Mouse (Mus musculus) yolk sac, embryonic 10.5 days (tissue): Measurements from ENCODE around the gene Tdrd1.
A peak's percentile ranks its signal among the peaks of the same experiment; 100 is the strongest.

Source experiments
- DNase-seq: peaks from one replicate; pipeline ENCODE4 v3.0.0-alpha.2; 2017; ENCODE audit warnings: low spot score

Tdrd1 gene

DNA sequence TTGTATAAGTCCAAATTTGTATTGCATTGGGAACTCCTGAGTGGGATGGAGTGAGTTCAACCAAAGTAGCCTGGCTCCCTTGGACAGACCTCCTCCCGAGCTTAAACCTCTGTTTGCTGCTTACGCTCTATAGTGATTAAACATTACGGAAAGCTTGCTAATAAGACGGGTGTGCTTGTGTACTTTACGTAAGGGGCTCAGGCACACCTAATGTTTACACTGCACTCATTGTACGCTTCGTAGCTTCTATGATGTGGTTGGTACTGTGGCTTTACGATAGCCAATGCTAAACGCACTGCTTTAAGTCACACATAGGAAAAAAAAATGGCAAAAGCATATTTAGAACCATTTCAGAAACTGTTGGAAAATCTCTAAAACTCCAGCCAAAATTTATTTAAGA lies 3.3 kb downstream of the Tdrd1 start:
- DNase-seq = no peak

DNA sequence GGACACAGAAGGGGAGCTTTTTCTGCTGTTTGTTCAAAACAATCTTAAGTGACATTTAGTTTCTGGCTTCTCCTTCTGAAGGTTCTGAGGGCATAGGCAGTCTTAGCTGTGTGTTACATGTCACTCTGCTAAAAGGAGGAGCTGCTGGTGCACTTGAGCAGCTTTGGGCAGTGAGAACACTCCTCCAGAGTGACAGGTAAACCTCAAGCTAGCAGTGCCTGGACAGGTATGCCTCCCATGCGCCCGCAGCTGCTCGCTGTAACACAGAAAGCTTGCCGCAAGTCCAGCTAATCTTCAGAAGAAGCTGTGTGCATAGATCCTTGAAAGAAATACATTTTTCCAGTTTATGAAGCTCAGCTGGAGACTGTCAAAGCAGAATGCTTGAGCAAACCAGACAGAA lies 4.2 kb downstream of the Tdrd1 start:
- DNase-seq = no peak

DNA sequence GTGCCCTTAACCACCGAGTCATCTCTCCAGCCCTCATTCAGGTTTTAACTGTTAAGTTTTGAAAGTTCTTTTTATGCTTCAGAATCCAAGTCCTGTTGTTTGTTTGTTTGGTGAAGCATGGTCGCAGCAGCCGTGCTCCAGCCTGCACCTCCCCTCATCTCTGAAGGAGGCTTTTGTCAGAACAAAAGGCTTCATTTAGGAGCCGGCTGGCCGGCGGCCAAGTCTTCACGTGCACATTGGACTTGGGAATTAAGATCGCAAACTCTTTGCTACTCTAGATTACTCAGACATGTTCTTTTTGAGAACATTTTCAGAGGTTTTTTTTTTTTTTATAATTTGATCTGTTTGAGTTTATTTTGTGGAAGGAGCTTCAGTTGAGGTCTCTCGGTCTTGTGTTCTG lies 9.3 kb downstream of the Tdrd1 start:
- DNase-seq = no peak

DNA sequence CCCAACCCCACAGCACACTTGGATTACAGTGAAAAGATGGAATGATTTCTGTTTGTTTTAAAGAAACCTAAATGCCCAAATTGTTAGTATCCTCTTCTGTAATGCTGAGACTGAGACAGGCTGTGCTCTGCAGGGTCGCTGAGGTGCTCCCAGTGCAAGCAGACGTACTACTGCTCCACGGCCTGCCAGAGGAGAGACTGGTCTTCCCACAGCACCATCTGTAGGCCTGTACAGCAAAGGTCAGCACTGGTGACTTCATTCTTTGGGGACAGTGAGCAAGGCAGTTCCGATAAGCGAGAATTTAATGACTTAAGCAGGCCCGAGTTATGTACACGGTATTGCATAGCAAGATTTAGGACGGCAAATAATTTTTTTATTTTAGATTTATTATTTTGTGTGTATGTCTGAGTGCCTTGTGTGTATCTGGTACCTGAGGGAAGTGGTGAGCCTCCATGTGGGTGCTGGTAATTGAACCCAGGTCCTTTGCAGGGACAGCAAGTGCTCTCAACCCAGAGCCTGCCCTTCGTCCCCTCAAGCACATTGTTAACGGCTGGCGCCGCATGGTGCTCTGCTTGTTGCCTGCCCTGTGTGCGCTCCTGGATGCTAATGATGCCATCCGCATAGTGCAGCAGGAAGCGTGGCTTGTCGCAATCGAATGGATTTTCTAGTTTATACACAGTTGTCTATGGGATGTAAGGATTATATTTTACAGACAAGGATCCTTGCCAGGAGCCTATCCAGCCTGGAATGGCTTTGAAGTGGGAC lies 13.1 kb downstream of the Tdrd1 start:
- DNase-seq = no peak

DNA sequence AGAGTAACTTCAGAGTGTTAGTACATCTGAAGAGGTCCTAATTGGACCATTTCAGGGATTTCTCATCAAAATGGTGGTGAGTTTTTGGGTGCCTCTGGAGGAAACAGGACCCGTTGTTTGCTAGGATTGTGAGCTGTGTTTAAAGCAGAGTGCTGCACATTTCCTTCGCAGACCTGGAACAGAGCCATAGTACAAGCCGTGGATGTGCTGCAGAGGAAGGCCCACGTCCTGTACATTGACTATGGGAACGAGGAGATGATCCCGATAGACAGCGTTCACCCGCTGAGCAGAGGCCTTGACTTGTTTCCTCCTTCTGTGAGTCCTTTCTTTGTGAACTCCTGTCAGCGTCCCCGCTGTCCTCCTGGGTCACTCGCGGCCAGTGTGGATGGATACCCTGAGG lies 17.0 kb downstream of the Tdrd1 start:
- no peak for DNase-seq

DNA sequence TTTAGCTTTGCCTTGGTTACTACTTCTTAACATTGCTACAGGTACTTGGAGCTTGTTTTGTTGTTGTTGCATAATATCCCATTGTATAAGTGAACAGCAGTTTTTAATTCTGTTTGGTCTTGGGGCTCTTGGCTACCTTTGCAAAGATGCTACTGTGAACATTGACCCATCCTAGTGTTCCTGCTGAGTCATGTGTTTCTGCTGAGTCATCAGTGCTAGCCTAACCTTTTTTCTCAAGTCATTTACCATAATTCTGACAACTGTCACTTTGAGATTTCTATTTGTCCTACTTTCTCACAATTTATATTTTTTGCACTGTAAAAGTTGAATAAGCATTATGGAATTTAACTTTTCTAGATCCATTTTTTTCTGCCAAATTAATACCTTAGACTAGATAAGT lies 26.6 kb downstream of the Tdrd1 start:
- DNase-seq = no peak

DNA sequence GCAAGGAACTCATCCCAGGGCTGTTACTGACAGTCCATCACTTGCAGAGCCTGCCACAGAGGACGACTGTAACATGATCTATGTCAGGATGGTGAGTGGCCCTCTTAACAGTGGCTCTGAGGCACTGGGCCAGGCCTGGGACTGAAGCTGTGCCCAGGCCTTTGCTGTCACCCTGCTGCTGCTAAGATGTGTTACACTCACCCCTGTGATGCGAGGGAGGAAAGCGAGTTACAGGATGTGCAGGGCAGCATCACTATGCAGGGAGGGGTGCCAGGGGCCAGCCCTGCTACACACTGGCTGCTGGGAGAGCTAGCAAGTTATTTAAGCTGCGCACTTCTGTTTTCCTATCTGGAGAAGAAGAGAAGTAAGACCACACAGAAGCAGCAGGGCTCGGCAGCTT lies 30.4 kb downstream of the Tdrd1 start:
- DNase-seq = no peak

DNA sequence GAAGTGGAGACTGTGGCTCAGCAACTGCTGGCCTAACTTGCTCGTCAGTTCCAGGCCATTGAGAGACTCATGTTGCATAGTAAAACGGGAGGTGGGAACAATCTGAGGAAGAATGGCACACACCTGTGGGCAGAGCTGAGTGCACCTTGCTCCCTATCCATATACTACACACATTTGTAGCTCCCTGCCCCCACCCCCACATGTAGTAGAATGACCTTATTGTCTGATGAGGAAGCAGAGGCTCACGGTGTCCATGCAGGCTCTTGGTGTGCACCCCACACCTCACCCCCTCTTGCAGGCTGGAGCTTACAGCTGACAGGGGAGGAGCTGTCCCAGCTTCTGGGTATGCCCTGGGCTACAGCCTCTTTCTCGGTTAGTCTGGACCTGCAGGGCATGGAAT lies 41.7 kb downstream of the Tdrd1 start:
- no peak for DNase-seq

DNA sequence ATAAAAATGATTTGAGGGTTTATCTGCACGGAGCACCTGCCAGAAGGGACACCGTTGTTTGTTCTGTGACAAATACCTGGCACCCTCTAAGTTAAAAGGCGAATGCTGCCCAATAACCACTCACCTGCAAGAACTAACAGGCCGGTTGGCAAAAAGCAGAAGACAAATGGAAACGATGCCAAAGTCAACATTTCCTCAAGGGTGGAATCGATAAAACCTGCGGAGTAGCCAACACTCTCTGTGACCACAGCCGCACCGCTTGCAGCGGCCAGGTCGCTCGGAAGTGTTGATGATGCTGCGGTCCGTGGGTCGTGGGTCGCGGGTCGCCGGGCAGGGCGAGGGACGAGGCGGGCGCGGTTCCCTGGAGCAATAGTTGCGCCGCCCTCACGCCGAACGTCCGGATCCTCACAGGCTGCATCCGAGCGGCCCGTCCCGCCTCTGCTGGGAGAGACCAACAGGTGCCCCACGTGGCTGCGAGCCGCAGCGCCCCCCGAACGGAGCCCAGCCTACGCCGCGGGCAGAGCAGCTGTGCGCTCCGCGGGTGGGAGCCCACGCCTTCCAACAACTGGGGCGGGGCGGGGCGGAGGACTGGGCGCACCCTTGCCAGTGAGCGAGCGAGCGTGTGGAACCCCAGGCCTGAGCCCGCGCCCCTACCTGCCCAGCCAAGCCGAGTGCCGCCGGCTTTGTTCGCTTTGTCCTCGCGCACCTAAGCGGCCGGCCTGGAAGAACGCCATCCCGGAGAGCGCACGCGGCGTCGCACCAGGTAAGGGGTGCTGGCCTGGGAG lies 48.0 kb downstream of the Tdrd1 start, which contains the start of gene Vwa2:
Gene Vwa2, plus strand, starts transcription at position 434 of the 785 bp plus-strand sequence.
- DNase-seq = peak; percentile 21

DNA sequence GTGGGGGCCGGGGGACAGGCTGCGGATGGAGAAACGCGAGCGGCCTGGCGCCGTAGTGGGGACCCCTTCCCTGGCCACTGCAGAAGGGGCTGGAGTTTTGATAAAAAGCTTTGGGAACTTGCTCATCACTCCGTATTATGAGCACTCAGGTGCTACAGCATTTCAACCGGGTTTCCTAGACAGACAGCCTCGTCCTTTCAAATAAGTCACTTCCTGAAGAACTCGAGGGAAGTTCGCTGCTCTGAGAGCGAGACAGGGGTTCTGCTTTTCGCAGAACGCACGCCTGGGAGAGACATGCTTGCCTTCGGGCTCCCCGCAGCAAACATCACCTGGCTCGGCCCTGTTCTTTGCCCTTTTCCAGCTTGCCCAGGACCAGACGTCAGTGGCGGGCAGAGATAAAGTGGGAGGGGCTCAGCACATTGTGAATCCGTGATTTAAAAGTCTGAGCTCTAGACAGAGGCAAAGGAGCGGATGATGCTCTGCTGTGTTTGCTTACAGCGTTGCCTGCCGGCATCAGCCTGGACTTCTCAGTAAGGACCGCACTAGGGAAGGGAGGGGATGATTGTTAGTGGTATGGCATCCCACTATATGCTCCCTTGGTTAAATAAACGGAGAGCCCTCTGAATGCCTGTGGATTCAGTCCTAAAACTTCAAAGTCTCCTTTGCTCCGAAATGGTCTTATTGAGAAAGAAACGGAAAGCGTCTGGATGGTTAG lies 48.7 kb downstream of the Tdrd1 start:
- no peak for DNase-seq

DNA sequence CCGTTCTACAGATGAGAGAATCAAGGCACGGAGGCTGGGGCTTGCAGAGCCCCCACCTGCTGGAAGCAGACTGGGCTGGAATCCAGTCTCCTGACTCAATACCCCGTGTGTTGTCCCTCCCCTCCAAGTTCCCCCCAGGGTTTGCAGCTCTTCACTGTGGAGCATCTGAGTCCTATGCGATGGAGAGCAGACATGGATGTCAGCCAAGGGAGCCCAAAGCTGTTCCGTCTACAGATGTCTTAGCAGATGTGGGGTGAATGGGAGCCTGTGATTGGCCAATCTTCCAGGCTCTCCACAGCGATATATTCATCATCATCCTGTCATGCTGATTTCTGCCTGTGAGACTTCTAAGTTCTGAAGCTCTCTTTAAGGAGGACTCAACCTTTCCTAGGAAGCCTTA lies 51.4 kb downstream of the Tdrd1 start:
- DNase-seq = no peak

DNA sequence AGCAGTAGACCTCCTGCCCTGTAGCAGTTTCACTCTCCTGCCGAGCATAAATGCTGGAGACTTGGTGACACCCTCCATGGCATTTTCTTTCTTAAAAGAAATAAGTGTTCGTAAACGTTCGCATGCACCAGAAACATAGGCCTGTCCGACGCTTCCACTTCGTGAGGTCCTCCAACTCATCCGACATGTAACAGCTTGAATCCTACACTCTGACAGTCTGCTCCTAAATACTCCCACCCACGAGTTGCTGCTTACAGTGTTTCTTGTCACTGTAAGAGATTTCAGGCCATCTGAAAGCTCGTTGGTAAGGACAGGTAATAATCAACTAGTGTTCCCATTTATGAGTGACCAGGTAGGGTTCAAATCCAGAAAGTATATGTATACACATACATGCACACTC lies 61.9 kb downstream of the Tdrd1 start:
- DNase-seq = no peak

DNA sequence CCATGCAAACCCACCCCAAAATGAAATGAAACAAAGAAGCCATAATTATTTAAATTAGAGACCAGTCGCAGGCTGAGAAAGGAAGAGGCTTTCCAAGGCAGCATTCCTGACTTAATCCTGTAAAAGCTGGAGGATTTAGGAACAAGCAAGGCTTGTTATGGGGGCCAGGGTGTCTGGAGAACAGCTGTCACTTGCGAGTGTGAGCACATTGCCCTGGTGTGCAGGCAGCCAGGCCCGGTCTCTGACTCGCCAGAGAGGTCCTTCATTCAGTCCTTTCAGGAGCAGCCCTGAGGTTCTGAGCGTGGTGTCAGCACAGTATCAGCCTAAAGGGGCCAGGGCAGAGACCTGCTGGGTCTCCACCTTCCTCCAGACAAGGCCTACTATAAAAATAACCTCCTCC lies 62.6 kb downstream of the Tdrd1 start:
- no peak for DNase-seq

DNA sequence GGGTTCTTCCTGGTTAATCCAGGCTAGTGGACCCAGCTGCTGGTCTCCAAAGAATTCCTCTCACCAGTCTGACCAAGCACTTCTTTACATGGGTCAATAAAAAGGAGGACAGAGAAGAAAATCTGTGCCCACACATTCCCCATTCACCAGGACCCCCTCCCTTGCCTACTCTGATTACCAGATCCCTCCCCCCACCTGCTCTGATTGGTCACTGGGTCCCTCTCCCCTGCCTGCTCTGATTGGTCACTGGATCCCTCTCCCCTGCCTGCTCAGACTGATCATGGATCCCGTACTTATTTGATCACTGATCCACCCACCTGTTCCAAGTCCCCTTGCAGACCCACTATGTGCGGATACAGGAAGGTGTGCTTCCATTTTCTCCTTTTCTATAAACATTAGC lies 65.4 kb downstream of the Tdrd1 start:
- peak; percentile 28 for DNase-seq

DNA sequence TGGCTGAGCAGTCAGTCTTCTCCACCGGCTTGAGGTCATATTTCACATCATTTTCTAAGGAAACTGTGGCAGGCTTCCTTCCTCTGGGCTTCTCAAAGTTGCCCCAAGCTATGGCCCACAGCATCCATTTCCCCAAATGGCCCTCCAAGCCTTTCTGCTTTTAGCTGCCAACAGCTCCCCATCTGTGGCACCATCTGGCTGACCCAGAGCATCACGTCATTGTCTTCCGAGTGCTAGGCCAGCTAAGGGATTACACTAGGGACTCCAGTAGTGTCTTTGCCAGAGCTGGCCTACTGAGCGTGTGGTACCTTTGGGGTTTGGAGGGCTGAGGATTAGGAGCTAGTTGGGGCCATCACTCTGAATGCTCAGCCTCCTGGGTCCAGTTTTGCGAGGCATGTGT lies 66.6 kb downstream of the Tdrd1 start:
- DNase-seq = no peak

DNA sequence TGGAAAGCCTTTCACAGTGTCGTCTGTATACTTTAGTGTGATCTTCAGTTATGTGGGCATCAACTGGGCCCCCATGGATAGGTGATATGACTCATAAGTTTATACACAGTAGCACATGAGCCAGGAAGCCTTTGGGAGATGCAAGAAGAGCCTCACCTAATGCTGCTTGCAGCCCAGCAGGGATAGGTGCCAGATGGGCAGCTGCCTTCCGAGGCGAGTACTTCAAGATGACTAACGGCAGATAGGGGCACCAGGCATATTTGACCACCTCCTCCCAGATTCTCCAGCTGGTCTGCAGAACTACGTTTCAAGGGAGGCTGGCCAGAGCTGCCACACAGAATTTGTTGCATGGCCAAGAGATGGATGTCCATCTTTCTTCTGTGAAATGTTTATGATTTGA lies 67.3 kb downstream of the Tdrd1 start:
- no peak for DNase-seq

DNA sequence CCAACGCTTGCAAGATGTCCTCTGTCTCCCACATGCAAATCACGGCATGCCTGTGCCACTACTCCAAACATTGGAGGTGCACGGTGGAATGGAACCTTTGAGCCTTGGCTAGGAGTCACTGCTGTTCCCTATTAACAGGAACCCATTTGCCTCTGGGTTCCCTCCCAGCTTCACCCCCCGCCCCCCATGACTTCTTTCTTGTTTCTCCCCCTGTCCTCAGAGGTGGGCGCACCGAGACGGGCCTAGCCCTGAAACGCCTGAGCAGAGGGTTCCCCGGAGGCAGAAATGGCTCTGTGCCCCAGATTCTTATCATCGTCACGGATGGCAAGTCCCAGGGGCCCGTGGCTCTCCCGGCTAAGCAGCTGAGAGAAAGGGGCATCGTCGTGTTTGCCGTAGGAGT lies 71.6 kb downstream of the Tdrd1 start:
- DNase-seq = no peak

DNA sequence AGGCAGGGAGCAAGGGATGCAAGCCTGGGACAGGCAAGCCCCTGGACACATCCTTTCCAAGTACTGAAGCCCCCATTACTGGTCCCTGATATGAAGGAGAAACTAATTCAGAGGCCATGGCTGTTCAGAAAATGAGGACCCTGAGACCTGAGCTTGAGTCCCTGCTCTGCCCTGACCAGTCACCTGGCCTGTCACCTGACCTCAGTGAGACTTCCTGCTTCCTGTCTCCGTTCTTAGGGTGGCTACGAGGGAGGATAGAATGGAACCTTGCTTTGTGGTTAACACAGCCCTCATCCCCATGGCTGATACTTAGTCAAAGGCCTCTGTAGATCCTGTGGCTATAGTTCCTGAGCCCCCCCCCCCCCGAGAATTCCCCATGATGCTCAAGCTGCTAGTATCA lies 78.1 kb downstream of the Tdrd1 start:
- no peak for DNase-seq

DNA sequence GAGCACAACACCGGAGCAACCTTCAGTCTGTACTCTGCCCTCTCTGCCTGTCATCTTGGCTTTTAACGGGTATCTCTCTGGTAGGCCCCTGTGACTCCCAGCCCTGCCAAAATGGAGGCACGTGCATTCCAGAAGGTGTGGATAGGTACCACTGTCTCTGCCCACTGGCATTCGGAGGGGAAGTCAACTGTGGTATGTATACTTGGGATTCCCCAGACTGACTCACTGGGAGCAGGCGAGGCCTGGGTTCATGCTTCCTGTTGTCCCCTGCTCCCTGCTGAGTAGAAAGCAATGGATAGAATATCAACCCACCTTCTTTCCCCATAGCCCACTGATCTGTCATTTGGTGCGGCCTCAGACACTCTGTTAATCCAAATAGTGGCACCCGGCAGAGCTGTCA lies 79.4 kb downstream of the Tdrd1 start:
- DNase-seq = no peak

DNA sequence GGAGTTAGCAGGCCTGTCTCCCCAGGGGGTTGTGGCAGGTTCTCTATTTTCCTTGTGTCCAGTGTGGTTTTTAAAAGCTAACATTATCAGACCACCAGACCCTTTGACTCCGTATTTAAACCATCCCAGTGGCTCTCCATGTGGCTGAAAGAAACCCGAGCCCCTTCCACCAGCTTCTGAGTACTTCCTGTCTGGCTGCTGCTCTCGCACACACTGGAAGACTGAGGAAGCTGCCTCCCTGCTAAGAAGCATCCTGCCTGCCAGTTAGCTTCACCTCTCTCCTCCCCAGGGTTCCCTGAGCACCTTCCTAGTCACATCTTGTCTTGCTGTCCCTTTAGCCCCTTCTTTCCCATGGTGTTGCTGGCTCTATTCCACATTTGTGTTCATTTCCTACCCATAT lies 81.8 kb downstream of the Tdrd1 start:
- DNase-seq = no peak

DNA sequence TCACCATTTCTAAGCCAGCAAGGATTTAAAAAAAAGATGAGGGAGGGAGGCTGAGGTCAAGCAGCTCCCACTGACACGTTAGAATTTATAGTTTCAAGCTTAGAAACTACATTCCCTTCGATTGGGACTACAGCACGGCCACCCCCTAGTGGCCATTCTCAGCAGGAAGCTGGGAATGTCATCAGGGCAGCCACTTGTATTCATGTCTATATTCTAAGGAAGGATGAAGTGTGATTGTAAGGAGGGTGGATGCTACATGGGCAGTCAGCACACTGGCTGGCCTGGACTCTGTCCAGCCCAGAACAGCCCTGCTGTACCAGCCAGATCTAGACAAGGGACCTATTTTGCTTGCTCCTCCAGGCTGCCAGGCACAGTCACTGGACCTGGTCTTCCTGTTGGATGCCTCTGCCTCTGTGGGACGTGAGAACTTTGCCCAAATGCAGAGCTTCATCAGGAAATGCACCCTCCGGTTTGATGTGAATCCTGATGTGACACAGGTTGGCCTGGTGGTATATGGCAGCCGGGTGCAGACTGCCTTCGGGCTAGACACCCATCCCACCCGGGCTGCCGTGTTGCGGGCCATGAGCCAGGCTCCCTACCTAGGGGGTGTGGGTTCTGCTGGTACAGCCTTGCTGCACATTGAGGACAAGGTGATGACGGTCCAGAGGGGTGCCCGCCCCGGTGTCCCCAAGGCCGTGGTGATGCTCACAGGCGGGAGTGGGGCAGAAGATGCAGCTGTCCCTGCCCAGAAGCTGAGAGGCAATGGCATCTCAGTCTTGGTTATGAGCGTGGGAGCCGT lies 82.7 kb downstream of the Tdrd1 start:
- peak; percentile 52 for DNase-seq

DNA sequence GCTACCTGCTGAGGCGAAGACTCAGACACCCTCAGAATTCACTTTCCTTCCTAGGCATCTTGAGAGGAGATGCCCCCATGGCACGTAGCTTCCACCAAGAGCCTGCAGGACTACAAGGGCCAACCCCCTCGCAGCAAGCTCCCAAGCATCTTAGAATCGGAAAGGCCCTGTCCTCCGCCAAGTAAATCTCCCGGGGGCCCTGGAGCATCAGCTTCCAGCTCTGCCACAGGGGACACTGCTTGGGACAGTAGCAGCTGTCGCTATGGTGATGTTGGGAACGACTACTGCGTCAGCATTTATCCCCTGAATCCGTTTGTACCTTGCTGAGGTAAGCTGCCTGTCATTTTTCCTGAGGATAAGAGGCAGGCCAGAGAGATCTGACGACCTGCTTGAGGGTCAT lies 84.6 kb downstream of the Tdrd1 start:
- DNase-seq = no peak
